Mouse (Mus musculus) CD4-positive, CD25-positive, alpha-beta regulatory T cell, adult 4 months (primary cell): ENCODE measurements around the gene Atp8a2. TPM values are rescaled to one million over a fixed set of nuclear protein-coding genes. Genes with fewer than 3 reads are reported as not detected.
"Not testable (repeated sequence)": the region's sequence is repeated elsewhere in the genome, so short reads cannot be mapped to it uniquely, and the experiment has no call there.

Source experiments
- ATAC-seq: one replicate; pipeline ENCODE4 v1.8.0; 2017
- polyA plus RNA-seq, 2 experiments: library from polyadenylated mRNA; unstranded; fragments of 100-300 nt; shearing (Covaris generic); gene quantifications; one replicate each; pipeline ENCODE4 v1.2.1; 2017

Atp8a2 gene
- polyA plus RNA-seq, 2 experiments from 2014 or later: 0.98 to 1.9 TPM

- ATAC-seq: no peak
These were observed 356.8 kb downstream of the Atp8a2 start for GRCm38 (mm10) chr14:59839951-59840720.

GRCm38 (mm10) chr14:59838446-59839259 is 358.3 kb downstream of the Atp8a2 start:
- ATAC-seq: not testable (repeated sequence)

- not testable (repeated sequence) for ATAC-seq
These were observed 359.2 kb downstream of the Atp8a2 start for GRCm38 (mm10) chr14:59837691-59838241.

GRCm38 (mm10) chr14:59836876-59837543 is 360.0 kb downstream of the Atp8a2 start:
- ATAC-seq: no peak

GRCm38 (mm10) chr14:59829580-59829979 is 367.4 kb downstream of the Atp8a2 start:
- ATAC-seq: no peak

- ATAC-seq: no peak
These were observed 369.6 kb downstream of the Atp8a2 start for GRCm38 (mm10) chr14:59827409-59827808.

GRCm38 (mm10) chr14:59820115-59820419 is 376.9 kb downstream of the Atp8a2 start:
- no peak for ATAC-seq

GRCm38 (mm10) chr14:59819215-59820114 is 377.5 kb downstream of the Atp8a2 start:
- ATAC-seq: no peak

- not testable (repeated sequence) for ATAC-seq
These were observed 386.7 kb downstream of the Atp8a2 start for GRCm38 (mm10) chr14:59810316-59810715.

GRCm38 (mm10) chr14:59809790-59810189 is 387.2 kb downstream of the Atp8a2 start:
- no peak for ATAC-seq

GRCm38 (mm10) chr14:59807528-59808300 is 389.3 kb downstream of the Atp8a2 start:
- ATAC-seq: no peak

GRCm38 (mm10) chr14:59806910-59807309 is 390.1 kb downstream of the Atp8a2 start:
- ATAC-seq: no peak

GRCm38 (mm10) chr14:59806159-59806558 is 390.8 kb downstream of the Atp8a2 start:
- ATAC-seq: no peak

GRCm38 (mm10) chr14:59805683-59806082 is 391.3 kb downstream of the Atp8a2 start:
- ATAC-seq: no peak

- ATAC-seq: no peak
These were observed 394.9 kb downstream of the Atp8a2 start for GRCm38 (mm10) chr14:59801961-59802599.

GRCm38 (mm10) chr14:59799511-59799910 is 397.5 kb downstream of the Atp8a2 start:
- ATAC-seq: no peak

GRCm38 (mm10) chr14:59793841-59794240 is 403.1 kb downstream of the Atp8a2 start:
- ATAC-seq: no peak

GRCm38 (mm10) chr14:59783348-59784341 is 413.3 kb downstream of the Atp8a2 start:
- no peak for ATAC-seq

GRCm38 (mm10) chr14:59780391-59780790 is 416.6 kb downstream of the Atp8a2 start:
- ATAC-seq: no peak
